Mouse (Mus musculus): ENCODE measurements around the gene Gm9573.

Gene Gm9573

DNA sequence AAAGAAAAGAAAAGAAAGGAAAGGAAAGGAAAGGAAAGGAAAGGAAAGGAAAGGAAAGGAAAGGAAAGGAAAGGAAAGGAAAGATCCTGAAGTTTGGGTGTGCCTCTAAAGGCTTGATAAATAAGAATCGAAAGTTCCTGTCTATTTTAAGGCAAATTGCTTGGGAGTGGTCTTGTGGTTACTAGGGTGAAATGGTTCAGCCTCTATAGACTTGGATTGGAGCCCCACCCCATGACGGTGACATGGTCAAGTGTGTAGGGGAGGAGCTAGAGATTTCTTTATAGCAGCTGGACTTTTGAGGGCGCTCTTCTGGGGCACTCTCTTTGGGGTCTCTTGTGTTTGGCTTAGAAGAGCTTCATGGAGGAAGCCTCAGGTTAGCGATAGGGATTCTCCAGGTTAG is 32.7 kb downstream of the Gm9573 start:
- DNase-seq = no peak

DNA sequence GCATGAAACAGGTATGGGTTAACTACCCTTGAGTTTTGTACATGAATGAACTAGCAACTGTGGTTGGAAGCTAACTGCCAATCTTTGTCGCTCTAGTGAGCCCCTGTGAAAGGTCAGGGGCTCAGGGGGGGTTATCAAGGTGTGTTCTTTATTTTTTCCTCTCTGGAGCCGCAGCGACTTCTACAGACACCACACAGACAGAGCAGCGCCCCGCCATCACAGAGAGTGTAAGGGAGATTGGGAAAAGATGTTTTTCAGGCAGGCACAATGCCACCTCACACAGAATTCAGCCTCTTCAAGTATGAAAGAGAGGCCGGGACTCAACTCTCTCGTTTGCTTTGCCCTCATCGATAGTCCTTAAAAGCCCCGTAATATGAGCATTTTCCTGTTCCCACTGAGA is 34.3 kb downstream of the Gm9573 start:
- DNase-seq = no peak

DNA sequence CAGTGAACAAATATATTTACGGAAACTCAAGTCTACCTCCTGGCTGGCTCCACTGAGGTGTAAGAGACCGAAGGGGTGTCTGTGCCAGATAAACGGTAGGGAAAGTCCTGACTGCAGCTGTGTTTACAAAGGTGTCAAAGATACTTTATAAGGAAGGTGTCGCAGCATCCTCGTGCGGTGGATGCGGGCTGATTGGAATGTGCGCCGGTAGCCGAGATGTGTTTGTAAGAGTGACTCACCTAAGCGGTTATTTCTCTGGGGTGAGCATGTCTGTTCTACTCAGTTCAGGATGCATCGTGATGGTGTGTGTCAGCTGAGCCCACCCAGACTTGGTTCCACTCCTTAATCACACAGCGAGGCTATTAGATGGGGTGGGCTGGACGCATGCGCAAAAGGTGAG is 34.7 kb downstream of the Gm9573 start:
- no peak for DNase-seq

DNA sequence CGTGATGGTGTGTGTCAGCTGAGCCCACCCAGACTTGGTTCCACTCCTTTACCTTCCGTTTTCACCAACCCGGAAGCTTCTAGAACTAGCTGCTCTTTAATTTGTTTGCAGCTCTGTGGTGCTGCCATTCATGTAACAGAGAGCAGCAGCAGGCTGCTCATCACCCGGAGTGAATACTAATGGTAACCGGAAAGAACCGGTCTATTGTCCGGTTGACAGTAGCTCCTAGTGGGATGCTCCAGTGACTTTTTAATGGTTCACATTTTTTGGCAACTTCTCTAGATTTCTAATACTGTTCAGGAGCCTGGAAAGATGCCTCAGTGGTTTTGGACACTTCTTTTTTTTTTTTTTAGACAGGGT is 35.2 kb downstream of the Gm9573 start:
- no peak for DNase-seq

DNA sequence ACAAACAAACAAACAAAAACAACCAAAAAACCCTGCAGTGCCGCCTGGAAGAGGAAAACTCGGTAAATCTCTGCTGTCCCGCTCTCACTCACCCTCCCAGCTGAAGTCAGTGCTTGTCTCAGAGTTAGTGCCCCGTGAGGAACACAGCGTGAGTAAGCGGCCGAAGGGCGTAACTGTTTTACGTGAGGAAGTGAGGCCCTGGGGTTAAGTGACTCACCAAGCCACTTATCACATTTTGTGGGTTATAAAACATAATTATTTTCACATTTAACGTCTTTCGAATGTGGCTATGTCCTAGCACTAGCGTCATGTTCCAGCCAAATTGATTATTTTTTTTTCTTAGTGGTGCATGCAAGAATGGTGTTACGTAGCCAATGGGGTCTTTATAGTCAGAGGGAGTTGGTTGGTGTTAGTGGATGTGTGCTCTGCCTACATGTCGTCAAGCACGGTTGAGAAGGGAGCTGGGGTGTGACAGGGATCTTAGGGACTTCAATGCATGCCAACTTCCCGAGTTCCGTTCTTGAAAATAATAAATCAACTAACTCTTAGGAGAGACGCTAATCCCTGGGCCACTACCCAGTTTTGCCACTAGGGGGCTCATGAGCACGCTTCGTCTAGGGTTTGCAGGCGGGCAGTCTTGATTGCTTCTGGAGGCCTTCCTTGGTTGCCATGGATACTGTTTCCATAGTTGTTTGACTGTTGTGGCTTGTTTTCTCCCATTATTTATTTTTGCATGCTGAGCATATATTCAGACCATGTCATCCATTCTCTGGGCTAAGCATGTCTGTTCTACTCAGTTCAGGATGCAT is 35.8 kb downstream of the Gm9573 start:
- peak; percentile 85 for DNase-seq

DNA sequence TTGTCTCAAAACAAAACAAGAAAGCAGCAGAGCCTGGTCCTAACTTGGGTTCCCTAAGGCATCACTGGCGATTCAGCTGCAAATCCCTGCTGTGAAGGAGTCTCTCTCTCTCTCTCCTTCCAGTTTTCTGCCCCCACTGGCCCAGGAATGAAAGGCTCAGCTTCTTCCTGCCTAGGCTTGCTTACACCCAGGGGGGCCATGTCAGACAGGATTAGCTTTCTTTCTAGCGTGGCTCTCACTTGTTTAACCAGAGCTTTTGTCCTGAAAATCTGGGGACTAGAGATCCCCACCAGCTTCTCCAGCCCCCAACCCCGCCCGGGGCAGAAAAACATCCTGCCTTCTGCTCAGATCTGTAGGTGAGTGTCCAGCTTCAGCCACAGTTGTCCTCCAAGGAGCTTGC is 38.0 kb downstream of the Gm9573 start:
- DNase-seq = no peak

DNA sequence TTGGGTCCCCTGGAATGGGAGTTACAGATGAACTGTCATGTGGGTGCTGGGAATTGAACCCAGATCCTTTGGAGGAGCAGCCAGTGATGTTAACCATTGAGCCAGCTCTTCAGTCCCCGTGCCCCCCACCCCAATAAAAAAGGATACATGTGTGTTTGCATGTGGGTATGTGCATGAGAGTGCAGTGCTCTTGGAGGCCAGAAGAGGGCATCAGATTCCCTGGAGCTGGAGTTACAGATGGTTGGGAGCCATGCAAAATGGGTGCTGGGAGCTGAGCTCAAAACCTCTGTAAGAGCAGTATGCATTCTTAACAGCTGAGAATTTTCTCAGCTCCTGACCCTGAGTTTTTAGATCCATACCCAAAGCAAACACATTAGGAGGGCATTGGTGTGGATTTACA is 39.1 kb downstream of the Gm9573 start:
- no peak for DNase-seq

DNA sequence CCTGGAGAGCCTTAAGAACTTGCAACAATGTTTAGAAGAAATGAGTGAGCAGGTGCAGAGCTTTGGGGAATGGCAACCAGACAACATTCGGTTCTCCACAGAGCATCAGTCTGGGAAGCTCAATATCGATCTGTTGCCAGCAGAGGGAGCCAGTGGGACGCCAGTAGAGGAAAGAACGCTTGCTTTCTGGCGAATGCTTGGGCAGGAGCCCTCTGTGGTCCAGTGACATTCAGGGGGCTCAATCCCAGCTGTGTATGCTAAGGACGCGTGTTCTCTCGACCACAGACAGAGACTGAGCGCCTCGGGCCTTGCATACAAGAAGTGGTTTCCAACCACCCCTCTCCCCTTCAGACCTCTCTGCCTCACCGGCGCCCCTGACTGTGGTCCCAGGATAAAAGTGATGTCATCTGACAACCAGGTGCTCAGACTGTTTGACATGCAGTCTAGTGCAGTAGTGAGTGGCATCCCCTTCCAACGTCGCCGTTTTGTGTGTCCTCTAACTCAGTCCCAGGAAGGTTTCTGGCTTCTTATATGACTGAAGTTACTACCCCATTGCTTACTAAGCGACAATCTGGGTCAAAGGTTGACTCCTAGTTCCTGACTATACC is 42.0 kb downstream of the Gm9573 start:
- DNase-seq = peak; percentile 92

DNA sequence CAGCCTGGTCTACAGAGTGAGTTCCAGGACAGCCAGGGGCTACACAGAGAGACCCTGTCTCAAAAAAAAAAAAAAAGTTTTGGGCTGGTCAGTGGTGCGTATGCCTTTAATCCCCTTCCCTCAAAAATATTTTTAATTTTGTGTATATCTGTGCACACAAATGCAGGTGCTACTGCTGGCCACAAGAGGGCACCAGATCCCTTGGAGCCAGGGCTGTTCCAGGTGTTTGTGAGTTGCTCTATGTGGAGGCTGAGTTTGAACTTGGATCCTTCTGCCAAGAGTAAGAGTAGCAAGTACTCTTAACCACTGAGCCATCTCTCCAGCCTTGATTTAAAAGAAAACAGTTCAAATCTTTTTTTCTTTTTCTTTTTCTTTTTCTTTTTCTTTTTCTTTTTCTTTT is 43.5 kb downstream of the Gm9573 start:
- peak; percentile 74 for DNase-seq

DNA sequence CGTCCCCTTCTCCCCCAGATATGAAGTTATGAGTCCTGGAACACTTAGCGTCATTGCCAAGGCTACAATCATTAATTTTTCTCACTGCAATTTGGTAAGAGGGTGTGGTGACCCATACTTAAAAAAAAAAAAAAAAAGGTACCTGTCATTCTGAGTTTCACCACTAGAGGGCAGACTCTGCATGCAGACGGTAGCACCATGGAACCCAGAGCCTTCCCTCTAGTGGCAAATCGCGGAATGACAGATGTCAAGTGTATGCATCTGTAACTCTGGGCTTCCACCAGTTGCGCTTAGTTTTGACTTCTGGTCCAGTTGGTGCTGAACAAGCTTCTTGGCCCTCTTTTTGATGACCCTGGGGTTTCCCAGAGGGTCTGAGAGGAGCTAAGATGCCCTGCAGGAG is 48.2 kb downstream of the Gm9573 start:
- peak; percentile 93 for DNase-seq

DNA sequence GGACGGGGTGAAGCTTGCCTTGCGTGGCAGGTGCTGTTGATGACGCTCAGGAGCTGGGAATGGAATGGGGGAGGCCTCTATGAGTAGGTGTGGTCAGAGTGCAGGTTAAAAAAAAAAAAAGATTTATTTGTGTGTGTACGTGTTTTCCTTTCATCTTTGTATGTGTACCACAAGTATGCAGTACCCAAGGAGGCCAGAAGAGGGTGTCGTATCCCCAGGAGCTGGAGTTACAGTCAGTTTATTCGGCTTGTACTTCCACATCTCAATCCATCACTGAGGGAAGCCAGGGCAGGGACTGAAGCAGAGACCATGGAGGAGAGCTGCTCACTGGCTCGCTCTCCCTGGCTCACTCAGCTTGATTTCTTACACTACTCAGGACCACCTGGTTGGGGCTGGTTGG is 55.0 kb downstream of the Gm9573 start:
- no peak for DNase-seq

DNA sequence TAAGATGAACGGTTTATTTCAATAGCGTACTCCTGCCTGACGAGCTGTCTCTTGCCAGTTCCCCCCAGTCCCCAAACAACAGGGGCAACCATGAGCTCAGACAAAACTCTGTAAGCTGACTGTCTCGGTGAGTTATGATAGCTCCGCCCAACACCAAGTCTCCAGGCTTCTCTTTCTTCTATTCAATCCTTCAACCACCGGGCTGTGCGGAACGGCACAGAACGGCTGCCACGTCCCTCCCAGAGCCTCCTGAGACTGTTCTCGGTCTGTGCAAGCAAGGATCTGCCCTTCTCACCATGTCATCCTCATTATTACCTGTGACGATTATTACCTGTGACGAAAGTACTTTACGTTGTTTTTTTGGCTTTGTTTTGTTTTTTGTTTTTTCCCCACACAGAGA is 55.6 kb downstream of the Gm9573 start:
- DNase-seq = no peak

DNA sequence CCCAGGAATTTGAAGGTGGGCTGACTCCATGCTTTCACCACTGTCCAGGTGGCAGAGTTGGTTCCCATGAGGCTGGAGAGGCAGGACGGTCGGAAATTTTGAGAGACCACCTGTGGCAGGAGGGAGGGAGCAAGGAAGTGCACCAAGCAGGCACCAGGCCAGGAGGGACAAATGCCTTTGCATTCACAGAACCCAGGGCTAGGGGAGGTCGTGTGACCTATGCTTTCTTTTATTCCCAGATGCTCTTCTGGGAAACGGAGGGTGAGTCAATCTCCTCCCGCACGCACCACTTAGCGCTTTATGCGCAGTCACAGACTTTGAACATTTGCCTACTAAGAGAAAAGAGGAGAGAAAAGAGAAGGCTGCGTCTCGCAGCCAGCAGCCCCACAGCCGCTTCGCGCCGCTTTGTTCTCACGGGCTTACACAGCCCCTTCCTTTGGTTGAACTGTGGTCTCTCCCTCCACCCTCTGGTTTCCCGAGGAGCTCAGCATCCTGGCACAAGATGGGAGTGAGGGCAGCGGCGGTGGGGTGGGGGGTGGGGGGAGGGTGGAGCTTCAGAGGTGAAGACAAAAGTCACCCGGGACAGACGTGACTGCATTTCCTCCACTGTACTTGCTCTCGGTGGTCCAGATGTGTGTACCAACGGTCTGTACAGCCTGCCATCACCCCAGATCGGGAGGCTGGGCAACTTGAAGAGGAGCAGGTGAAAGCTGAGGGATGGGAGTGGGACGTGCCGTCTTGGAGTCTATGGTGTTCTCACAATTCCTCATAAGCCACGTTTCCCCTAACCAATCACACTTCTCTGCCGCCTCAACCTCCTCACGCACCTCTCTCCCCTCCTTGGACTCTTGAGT is 57.1 kb downstream of the Gm9573 start:
- DNase-seq = peak; percentile 47

Measured in thymus, postnatal 4 days (tissue).